Mouse (Mus musculus) liver, embryonic 13.5 days (tissue): Measurements from ENCODE around the gene Cars. TPM values are rescaled to one million over a fixed set of nuclear protein-coding genes. Genes with fewer than 3 reads are reported as not detected.
A peak's percentile ranks its signal among the peaks of the same experiment; 100 is the strongest.
"Not testable (repeated sequence)": the region's sequence is repeated elsewhere in the genome, so short reads cannot be mapped to it uniquely, and the experiment has no call there.

Source experiments
- ATAC-seq: fragments of 200-750 bp; cut with Nextera tagmentation; 2 replicates; pipeline ENCODE4 v1.8.0; 2017; ENCODE audit warnings: low read depth, mild to moderate bottlenecking, moderate number of reproducible peaks, moderate library complexity
- DNase-seq: peaks from one replicate; pipeline ENCODE4 v3.0.0; 2022
- H3K27ac ChIP-seq: fragments of 300-500 bp; sonication (generic); 2 replicates; pipeline ENCODE4 v1.5.1; 2015; ENCODE audit warnings: moderate library complexity, mild to moderate bottlenecking, inconsistent platforms
- H3K27me3 ChIP-seq: fragments of 300-500 bp; sonication (generic); 2 replicates; pipeline ENCODE4 v1.6.1; 2015; ENCODE audit warnings: mild to moderate bottlenecking, inconsistent platforms
- H3K36me3 ChIP-seq: fragments of 300-500 bp; sonication (generic); 2 replicates; pipeline ENCODE4 v1.6.1; 2015; ENCODE audit warnings: mild to moderate bottlenecking, inconsistent platforms
- H3K4me1 ChIP-seq: fragments of 300-500 bp; sonication (generic); replicated peaks from 2 replicates; pipeline ENCODE4 v1.6.1; 2015; ENCODE audit warnings: inconsistent platforms
- H3K4me2 ChIP-seq: fragments of 300-500 bp; sonication (generic); 2 replicates; pipeline ENCODE4 v1.6.1; 2015; ENCODE audit warnings: inconsistent platforms, mild to moderate bottlenecking, moderate library complexity
- H3K4me3 ChIP-seq: fragments of 300-500 bp; sonication (generic); replicated peaks from 2 replicates; pipeline ENCODE4 v1.5.1; 2015; ENCODE audit warnings: mild to moderate bottlenecking, inconsistent platforms
- H3K9ac ChIP-seq: fragments of 300-500 bp; sonication (generic); 2 replicates; pipeline ENCODE4 v1.6.1; 2015; ENCODE audit warnings: mild to moderate bottlenecking, inconsistent platforms
- H3K9me3 ChIP-seq: fragments of 300-500 bp; sonication (generic); replicated peaks from 2 replicates; pipeline ENCODE4 v1.6.1; 2016; ENCODE audit warnings: inconsistent platforms
- WGBS: fragments of 180-500 bp; shearing (Covaris S2); methylation state at CpG from one replicate; pipeline ENCODE4 v1.1.7; 2015; ENCODE audit not compliant: insufficient replicate concordance; 5-methylcytosine and 5-hydroxymethylcytosine counted together
- polyA plus RNA-seq: library from polyadenylated mRNA; unstranded; fragments of >200 nt; fragmentation: Nextera tagmentation; extraction: Ambion mirVana; gene quantifications from 2 replicates; pipeline ENCODE4 v1.2.1, GENCODE M21; 2015

Cars gene
- polyA plus RNA-seq, result 64.3 and 69.3 TPM in 2 replicates

DNA sequence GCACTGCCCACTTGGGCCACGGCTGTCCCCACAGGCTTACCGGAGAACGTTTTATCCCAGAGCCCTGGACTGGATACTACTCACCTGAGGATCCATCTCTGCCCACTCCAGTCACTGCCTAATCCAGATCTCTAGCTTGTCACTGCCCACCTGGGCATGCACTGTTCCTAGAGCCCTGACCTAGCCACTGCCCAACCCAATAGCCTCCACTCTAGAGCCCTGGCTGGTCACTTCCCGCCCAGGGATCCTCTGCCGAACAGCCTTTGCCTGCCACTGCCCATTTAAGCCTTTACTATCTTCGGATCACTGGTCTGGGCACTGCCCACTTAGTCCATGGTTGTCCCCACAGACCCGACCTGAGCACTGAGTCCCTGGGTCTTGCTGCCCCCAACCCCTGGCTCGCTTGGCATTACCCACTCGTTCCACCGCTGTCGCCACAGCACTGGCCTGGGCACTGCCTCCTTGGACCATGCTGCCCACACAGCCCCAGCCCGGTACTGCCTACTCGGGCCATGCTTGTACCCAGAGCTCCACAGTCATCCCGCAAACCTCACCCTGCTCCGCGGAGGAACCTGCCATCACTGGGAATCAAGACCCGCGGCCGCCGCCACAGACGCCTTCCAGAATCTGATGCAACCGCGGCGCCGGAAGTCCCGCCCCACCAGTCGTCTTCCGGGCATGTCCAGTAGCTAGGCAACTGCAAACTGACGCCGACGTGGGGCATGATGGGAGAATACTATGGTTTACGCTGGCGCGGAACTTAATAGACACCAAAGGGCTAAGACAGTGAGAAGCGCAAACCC lies at the start of gene Cars:
Gene Cars, minus strand, starts transcription at position 663 of the 803 bp plus-strand sequence.
- ATAC-seq, result peak; percentile 98
- H3K9me3 ChIP-seq, result no peaks in the 10 kb centered on the region
- H3K9ac ChIP-seq, result peak within 1 kb of the TSS; percentile 98
- WGBS, result 1% methylated on average over 35 of the region's 35 CpGs
- H3K36me3 ChIP-seq, result peaks cover 41% of the 10 kb centered on the region
- H3K27ac ChIP-seq, result peak within 1 kb of the TSS; percentile 85
- peak; percentile 93 for DNase-seq
- H3K4me1 ChIP-seq, result peaks cover 49% of the 10 kb centered on the region
- H3K27me3 ChIP-seq, result no peaks in the 10 kb centered on the region
- H3K4me3 ChIP-seq, result peak within 1 kb of the TSS; percentile 100
- peak within 1 kb of the TSS; percentile 92 for H3K4me2 ChIP-seq

DNA sequence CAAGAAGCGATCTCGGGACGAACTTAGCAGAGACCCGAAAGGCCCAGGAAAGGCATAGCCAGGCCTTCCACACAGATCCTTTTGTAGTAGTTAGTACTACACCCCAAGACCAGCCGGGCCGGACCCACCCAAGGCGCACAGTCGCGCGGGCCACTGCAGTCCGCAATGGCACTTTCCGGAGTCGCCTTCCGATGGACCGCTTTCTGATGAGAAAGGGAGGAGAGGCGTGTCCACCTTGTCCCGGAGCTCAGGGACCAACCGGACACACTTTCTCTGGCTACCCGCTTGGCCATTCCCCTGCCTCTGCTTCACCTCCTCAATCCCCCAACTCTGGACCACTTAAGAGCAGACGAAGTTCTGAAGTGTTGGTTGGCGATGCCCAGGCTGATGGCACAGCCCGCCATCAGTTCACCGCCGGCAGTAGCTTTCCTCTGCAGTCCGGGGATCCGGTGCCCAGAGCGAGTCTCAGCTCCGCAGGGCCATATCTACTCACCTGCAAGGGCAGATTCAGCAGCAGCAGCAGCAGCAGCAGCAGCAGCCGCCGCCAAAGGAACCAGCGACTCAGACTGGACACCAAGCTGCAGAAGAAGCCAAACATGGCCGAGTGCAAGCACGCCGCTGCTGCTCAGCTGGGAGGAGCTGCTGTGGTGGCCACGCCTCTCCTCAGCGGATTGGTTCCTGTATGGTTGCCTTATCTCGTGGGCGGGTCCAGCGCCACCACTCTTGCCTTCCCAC lies 49.3 kb upstream of the Cars start, which contains the start of gene Tnfrsf22:
Gene Tnfrsf22, minus strand, starts transcription at position 628 of the 735 bp plus-strand sequence.
- peaks cover 3% of the 10 kb centered on the region for H3K27me3 ChIP-seq
- H3K4me2 ChIP-seq, result peak within 1 kb of the TSS; percentile 83
- 0 out of 2 replicates have a peak, but pooled peaks cover 2% of the 10 kb centered on the region for H3K9me3 ChIP-seq
- WGBS, result 5% methylated on average over 39 of the region's 39 CpGs
- no peaks in the 10 kb centered on the region for H3K36me3 ChIP-seq
- no peak within 1 kb of the TSS for H3K27ac ChIP-seq
- peak; percentile 61 for DNase-seq
- peaks cover 6% of the 10 kb centered on the region for H3K4me1 ChIP-seq
- ATAC-seq, result peak; percentile 86
- H3K4me3 ChIP-seq, result peak within 1 kb of the TSS; percentile 61
- peak within 1 kb of the TSS; percentile 58 for H3K9ac ChIP-seq

DNA sequence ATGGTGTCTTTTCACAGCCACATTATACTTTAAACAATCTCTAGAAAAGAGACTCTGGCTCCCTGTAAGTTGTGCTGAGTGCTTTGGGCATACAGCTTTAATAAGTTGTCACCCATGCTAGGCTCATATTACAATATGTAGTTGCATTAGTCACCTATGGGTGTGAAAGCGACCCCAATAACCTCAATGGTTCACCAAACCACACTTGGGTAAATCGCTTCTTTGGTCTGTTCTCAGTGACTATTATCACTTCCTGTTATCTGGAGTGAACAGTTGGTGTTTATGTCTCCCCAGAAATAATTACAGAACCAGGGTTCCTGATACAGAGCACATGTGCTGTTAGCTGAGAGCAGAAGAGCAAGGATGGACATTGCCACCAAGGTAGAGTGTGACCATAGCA lies 44.1 kb upstream of the Cars start:
- not testable (repeated sequence) for H3K27me3 ChIP-seq, H3K4me2 ChIP-seq, H3K27ac ChIP-seq, H3K9me3 ChIP-seq, H3K4me1 ChIP-seq, H3K36me3 ChIP-seq, H3K4me3 ChIP-seq, ATAC-seq, DNase-seq, H3K9ac ChIP-seq
- WGBS, result 43% methylated on average over 2 of the region's 2 CpGs

DNA sequence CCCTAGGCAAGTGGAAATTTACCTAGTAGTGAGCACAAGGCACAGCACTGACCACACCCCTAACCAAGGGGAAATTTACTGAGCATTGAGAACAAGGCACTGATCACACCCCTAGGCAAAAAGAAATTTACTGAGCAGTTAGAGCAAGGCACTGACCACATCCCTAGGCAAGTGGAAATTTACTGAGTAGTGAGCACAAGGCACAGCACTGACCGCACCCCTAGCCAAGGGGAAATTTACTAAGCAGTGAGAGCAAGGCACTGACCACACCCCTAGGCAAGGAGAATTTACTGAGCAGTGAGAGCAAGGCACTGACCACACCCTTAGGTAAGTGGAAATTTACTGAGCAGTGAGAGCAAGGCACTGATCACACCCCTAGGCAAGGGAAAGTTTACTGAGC lies 36.8 kb upstream of the Cars start:
- Histone ChIP-seq H3K27ac (no peak overlapping the region), H3K4me2 (no peak overlapping the region), H3K9ac (no peak overlapping the region), H3K27me3 (no peaks in the 10 kb centered on the region), H3K4me1 (no peaks in the 10 kb centered on the region), H3K9me3 (no peaks in the 10 kb centered on the region), H3K36me3 (no peaks in the 10 kb centered on the region), H3K4me3 (no peak overlapping the region)
- no peak for ATAC-seq
- WGBS, result 74% methylated on average over 1 of the region's 1 CpGs
- no peak for DNase-seq

DNA sequence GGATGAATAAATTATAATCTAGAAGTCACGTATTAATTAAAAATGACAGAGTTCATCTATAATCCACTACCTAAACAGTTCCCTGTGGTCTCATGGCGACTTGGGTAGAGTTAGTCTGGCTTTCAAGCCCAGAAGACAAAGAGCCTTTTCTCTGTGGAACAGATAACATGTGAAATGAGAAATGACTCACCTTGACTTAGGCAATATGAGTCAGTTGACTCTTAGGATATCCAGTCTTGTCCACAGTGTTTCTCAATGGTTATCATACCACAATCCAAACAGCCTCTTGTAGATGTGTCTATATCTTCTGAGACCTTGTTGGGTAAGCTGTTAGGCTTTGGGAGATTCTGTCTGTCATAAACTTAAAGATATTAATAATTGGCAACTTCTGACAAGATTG lies 31.6 kb upstream of the Cars start:
- H3K27ac ChIP-seq, result no peak overlapping the region
- H3K4me2 ChIP-seq, result no peak overlapping the region
- no peaks in the 10 kb centered on the region for H3K27me3 ChIP-seq
- DNase-seq, result no peak
- no peak overlapping the region for H3K4me3 ChIP-seq
- no peaks in the 10 kb centered on the region for H3K4me1 ChIP-seq
- 48% methylated on average over 2 of the region's 2 CpGs for WGBS
- H3K36me3 ChIP-seq, result no peaks in the 10 kb centered on the region
- H3K9ac ChIP-seq, result no peak overlapping the region
- ATAC-seq, result no peak
- no peaks in the 10 kb centered on the region for H3K9me3 ChIP-seq

DNA sequence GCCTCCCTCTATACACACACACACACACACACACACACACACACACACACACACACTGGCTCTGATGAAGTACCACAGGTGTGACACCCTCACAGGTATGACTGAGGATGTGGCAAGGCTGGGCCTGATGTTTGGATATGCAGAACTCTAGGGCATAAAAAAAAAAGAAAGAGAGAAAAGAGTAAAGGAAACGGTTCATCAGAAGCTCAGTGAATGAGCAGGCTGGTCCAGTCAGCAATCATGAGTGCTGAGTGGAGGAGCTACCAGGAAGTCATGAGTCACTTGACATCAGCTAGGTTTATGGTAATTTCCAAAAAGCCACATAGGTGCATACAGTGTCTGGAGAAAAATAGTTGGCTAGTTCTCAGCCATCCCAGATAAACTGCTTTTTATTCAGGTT lies 29.6 kb upstream of the Cars start:
- 41% methylated on average over 1 of the region's 1 CpGs for WGBS
- Histone ChIP-seq H3K9me3 (no peaks in the 10 kb centered on the region), H3K9ac (no peak overlapping the region), H3K4me3 (no peak overlapping the region), H3K4me2 (no peak overlapping the region), H3K36me3 (no peaks in the 10 kb centered on the region), H3K27ac (no peak overlapping the region), H3K27me3 (no peaks in the 10 kb centered on the region), H3K4me1 (no peaks in the 10 kb centered on the region)
- ATAC-seq, result no peak
- DNase-seq, result no peak

DNA sequence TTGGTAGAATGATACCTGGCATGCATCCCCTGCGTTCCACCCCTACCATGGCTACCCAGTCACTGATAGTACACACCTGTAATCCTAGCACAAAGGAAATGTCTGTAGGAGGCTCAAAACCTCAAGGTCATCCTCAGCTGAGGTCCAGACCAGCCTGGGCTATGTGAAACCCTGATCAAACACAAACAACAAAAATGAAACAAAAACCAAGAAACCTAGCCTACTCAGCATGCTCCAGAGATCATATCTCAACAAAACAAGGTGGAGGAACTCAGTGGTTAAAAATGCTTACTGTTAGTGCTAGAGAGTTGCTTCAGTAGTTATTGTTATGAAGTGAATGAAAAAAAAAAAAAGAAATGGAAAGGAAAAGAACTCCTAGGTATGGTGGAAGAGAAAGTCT lies 28.6 kb upstream of the Cars start, which contains the start of gene Tnfrsf26:
Gene Tnfrsf26, minus strand, starts transcription at position 183 of the 400 bp plus-strand sequence.
- no peaks in the 10 kb centered on the region for H3K4me1 ChIP-seq
- no peak within 1 kb of the TSS for H3K27ac ChIP-seq
- WGBS, result 66% methylated on average over 1 of the region's 1 CpGs
- no peak for ATAC-seq
- H3K9ac ChIP-seq, result no peak within 1 kb of the TSS
- no peak within 1 kb of the TSS for H3K4me3 ChIP-seq
- no peaks in the 10 kb centered on the region for H3K9me3 ChIP-seq
- no peaks in the 10 kb centered on the region for H3K27me3 ChIP-seq
- H3K36me3 ChIP-seq, result no peaks in the 10 kb centered on the region
- peak within 1 kb of the TSS; percentile 12; the same call in 1 of the 2 replicates for H3K4me2 ChIP-seq
- no peak for DNase-seq

DNA sequence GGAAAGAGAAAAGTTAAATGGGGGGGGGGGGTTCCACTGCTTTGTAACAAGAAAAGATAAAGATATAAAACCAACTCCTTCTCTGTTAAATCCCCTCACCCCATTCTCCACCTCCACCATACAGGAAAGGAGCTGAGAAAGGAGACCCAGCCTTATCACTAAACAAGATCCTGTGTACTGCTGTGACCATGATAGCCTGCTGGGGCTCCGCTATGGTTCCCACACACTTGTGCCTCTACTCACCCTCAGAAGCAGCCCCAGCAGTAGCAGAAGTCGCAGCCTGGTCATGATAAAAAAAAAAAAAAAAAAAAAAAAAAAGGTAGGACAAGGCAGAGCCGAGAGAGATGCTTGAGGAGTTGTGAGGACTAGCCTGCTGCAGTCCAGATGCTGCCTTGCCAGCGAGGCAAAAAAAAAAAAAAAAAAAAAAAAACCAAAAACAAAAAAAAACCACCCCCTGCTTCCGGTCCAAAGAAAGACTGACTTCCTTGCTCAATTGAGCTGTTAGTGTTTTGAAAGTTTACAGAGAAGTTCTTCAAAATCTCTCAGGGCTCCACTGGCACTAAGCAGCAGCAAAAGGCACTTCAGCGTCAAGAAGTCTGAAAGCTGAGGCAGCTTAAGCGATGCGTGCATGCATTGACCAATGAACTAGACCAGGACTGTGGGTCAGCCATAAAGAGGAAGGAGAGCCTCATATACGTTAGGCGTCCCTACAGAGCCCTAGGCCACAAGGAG lies 27.8 kb upstream of the Cars start:
- DNase-seq (no peak), ATAC-seq (peak; percentile 47; the same call in 1 of the 2 replicates)
- Histone ChIP-seq H3K27ac (no peak overlapping the region), H3K4me1 (no peaks in the 10 kb centered on the region), H3K9me3 (no peaks in the 10 kb centered on the region), H3K27me3 (no peaks in the 10 kb centered on the region), H3K4me2 (peak overlapping the region; percentile 12; the same call in 1 of the 2 replicates), H3K36me3 (no peaks in the 10 kb centered on the region), H3K9ac (no peak overlapping the region), H3K4me3 (no peak overlapping the region)
- WGBS, result 19% methylated on average over 10 of the region's 10 CpGs

DNA sequence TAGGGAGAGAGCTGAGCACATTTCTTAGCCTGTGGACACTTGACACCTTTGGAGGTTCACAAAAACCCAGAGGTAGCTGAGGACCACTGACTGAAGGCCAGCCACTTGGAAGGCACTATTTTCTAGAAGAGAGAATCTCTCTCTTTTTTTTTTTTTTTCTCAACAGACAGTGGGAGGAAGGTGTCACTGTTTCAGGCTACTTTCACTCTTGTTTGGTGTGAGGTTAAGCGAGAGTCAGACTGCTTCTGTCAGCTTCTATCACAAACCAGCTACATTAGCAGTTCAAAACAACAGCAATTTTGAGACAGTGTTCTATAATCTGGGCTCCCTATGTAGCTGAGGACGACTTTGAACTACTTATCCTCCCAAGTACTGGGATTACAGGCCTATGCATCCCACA lies 26.3 kb upstream of the Cars start:
- DNase-seq (no peak), ATAC-seq (no peak)
- no peak overlapping the region for H3K27ac ChIP-seq
- 48% methylated on average over 2 of the region's 2 CpGs for WGBS
- H3K9me3 ChIP-seq, result no peaks in the 10 kb centered on the region
- no peaks in the 10 kb centered on the region for H3K36me3 ChIP-seq
- no peaks in the 10 kb centered on the region for H3K27me3 ChIP-seq
- H3K9ac ChIP-seq, result no peak overlapping the region
- no peak overlapping the region for H3K4me2 ChIP-seq
- H3K4me1 ChIP-seq, result no peaks in the 10 kb centered on the region
- no peak overlapping the region for H3K4me3 ChIP-seq

DNA sequence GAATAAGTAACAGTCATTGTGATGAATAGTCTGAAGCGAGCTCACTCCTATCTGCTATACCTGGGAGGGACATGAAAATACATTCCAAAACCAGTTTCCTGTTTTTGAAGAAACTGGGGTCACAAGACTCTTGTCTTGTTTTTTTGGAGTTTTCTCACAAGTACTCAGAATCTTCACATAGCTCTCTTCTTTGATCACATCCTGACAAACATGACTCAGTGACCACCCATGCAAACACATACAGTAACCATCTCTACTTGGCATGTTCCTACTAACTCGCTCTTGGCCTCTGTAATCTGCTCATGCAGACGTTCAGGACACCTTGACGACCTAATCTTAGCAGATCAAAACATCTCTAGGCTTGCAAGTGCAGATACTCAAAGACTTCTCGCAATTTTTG lies 25.3 kb upstream of the Cars start:
- 26% methylated on average over 5 of the region's 5 CpGs for WGBS
- ATAC-seq (no peak), DNase-seq (no peak)
- H3K9me3 ChIP-seq, result no peaks in the 10 kb centered on the region
- H3K27ac ChIP-seq, result no peak overlapping the region
- H3K4me3 ChIP-seq, result no peak overlapping the region
- no peak overlapping the region for H3K9ac ChIP-seq
- H3K4me1 ChIP-seq, result no peaks in the 10 kb centered on the region
- H3K36me3 ChIP-seq, result no peaks in the 10 kb centered on the region
- H3K27me3 ChIP-seq, result no peaks in the 10 kb centered on the region
- no peak overlapping the region for H3K4me2 ChIP-seq

DNA sequence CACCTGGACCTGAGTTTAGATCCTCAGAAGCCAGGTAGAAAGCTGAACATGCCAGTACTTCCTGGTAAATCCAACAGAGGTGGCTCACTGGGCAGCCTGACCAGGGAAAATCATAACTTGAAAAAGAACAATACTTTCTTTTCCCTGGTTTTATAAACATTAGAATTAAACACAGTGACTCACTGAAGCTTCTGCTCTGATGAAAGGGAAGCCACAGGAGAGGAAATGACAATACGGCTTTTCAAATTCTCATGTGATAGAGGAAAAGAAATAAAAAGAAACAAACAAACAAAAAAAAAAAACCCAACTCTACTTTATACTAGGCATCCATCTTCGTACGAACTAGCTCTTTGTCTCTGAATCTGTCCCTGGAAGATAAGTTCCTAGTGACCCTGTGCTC lies 24.7 kb upstream of the Cars start:
- H3K4me2 ChIP-seq, result no peak overlapping the region
- H3K4me1 ChIP-seq, result no peaks in the 10 kb centered on the region
- no peak overlapping the region for H3K9ac ChIP-seq
- DNase-seq, result no peak
- H3K27me3 ChIP-seq, result no peaks in the 10 kb centered on the region
- no peak for ATAC-seq
- no peak overlapping the region for H3K27ac ChIP-seq
- no peak overlapping the region for H3K4me3 ChIP-seq
- no peaks in the 10 kb centered on the region for H3K36me3 ChIP-seq
- 46% methylated on average over 3 of the region's 3 CpGs for WGBS
- H3K9me3 ChIP-seq, result no peaks in the 10 kb centered on the region
